Comparison of ENCODE assay signal across 9 mouse cellular contexts in the genomic region with DNA sequence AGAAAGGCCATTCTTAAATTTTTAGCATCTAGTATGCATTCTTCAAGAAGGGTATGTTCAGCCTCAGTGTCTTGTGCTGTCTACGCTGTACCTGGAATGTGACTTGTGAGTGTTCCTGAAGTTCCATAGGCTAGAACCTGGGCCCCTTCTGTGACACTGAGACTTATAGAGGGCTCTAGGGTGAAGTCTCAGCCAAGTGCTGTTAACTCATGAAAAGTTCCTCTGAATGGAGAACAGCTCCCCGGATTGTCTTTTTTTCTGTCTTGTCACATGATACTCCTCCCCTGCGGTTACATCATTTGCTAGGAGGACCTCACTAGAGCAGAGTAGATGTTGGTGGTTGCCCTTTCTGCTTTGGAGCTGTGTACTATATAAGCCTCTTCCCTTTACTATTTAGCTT. TPM values are rescaled to one million over a fixed set of nuclear protein-coding genes. Genes with fewer than 3 reads are reported as not detected.
DNase-seq lines count a peak whose midpoint lies in the region; ATAC-seq and TF ChIP-seq lines count a peak whose summit lies in the region.
"Had no signal": no experiment of that assay in that cellular context is flagged by ENCODE, and none has a peak within 500 bp of the region (broad histone marks: within the 10 kb centered on the region; RNA-seq: fewer than 3 reads in every experiment).

No protein-coding gene starts in this region.

- no peak overlapping the region for H3K4me3 ChIP-seq in intestine, embryonic 14.5 days (ENCODE audit: low read depth, low read length)
- H3K4me3 ChIP-seq in intestine, postnatal 0 days (ENCODE audit: low read depth, low read length), result no peak overlapping the region
- no peak overlapping the region for H3K4me3 ChIP-seq in limb, embryonic 12.5 days (replicated peaks)

- peak overlapping the region; percentile 75 for H3K27ac ChIP-seq in intestine, embryonic 14.5 days (ENCODE audit: low read depth)
- no peak overlapping the region for H3K27ac ChIP-seq in intestine, postnatal 0 days (ENCODE audit: low read depth, low read length)
- H3K27ac ChIP-seq in limb, embryonic 12.5 days, result peak overlapping the region; percentile 37; the same call in 1 of the 2 replicates

- TF ChIP-seq CTCF in intestine, postnatal 0 days (IDR thresholded peaks at IDR 0.05; ENCODE audit: low read depth), result no peak
- TF ChIP-seq CTCF in brain, embryonic 14.5 days (IDR thresholded peaks at IDR 0.05; ENCODE audit: borderline replicate concordance, extremely low read depth, insufficient read depth, insufficient read length), result no peak

- 8% methylated on average over 3 of the region's 3 CpGs for WGBS in intestine, embryonic 14.5 days
- 12% methylated on average over 3 of the region's 3 CpGs for WGBS in intestine, postnatal 0 days
- WGBS in limb, embryonic 12.5 days, result 14% methylated on average over 3 of the region's 3 CpGs

- no peak for ATAC-seq in intestine, embryonic 14.5 days (replicated peaks; ENCODE audit: low FRiP score, low TSS enrichment, low read depth)
- ATAC-seq in intestine, postnatal 0 days, result no peak
- ATAC-seq in limb, embryonic 12.5 days (ENCODE audit: insufficient number of reproducible peaks, insufficient read depth, low FRiP score, low TSS enrichment, low read depth), result no peak

- no peak overlapping the region for H3K9ac ChIP-seq in intestine, embryonic 14.5 days (ENCODE audit: low read length)
- no peak overlapping the region for H3K9ac ChIP-seq in intestine, postnatal 0 days (ENCODE audit: low read depth, low read length)
- H3K9ac ChIP-seq in limb, embryonic 12.5 days (replicated peaks), result no peak overlapping the region

- DNase-seq in intestine, embryonic 14.5 days (ENCODE audit: low spot score), result peak; percentile 53
- DNase-seq in B cell, adult 2 months, result peak; percentile 58 to 65
- peak; percentile 19 for DNase-seq in brain, embryonic 14.5 days (ENCODE audit: low read depth)
- no peak for DNase-seq in left cerebral cortex, adult 11 months (ENCODE audit: low spot score)
- no peak for DNase-seq in right cerebral cortex, adult 18-20 months
- DNase-seq in adrenal gland, adult 18-20 months (ENCODE audit: low spot score in 2 of 2), result no peak
- DNase-seq: kidney, adult 2 months had no signal

- peak overlapping the region; percentile 24 for H3K4me2 ChIP-seq in intestine, embryonic 14.5 days (ENCODE audit: low read length)
- no peak overlapping the region for H3K4me2 ChIP-seq in intestine, postnatal 0 days (replicated peaks; ENCODE audit: low read depth)
- peak overlapping the region; percentile 27; the same call in 1 of the 2 replicates for H3K4me2 ChIP-seq in limb, embryonic 12.5 days

- no peaks in the 10 kb centered on the region for H3K36me3 ChIP-seq in intestine, embryonic 14.5 days (ENCODE audit: control insufficient read depth, insufficient read depth, low read length)
- H3K36me3 ChIP-seq in intestine, postnatal 0 days (ENCODE audit: control insufficient read depth, insufficient read depth), result no peaks in the 10 kb centered on the region
- H3K36me3 ChIP-seq in limb, embryonic 12.5 days, result no peaks in the 10 kb centered on the region

- no peaks in the 10 kb centered on the region for H3K9me3 ChIP-seq in intestine, embryonic 14.5 days (ENCODE audit: control insufficient read depth, low read length)
- H3K9me3 ChIP-seq in intestine, postnatal 0 days (ENCODE audit: control insufficient read depth), result no peaks in the 10 kb centered on the region
- H3K9me3 ChIP-seq in limb, embryonic 12.5 days, result no peaks in the 10 kb centered on the region

- TF ChIP-seq POLR2A in brain, embryonic 14.5 days (IDR thresholded peaks at IDR 0.05; ENCODE audit: borderline replicate concordance, extremely low read depth, insufficient read depth, insufficient read length, poor library complexity, severe bottlenecking), result no peak

- H3K27me3 ChIP-seq in intestine, embryonic 14.5 days (replicated peaks; ENCODE audit: control insufficient read depth, insufficient read depth, low read length), result no peaks in the 10 kb centered on the region
- H3K27me3 ChIP-seq in intestine, postnatal 0 days (replicated peaks; ENCODE audit: control insufficient read depth, insufficient read depth, low read length), result no peaks in the 10 kb centered on the region; the same call in 1 of the 2 replicates
- H3K27me3 ChIP-seq in limb, embryonic 12.5 days, result no peaks in the 10 kb centered on the region

- peaks cover 71% of the 10 kb centered on the region for H3K4me1 ChIP-seq in intestine, embryonic 14.5 days (replicated peaks; ENCODE audit: control insufficient read depth, insufficient read depth, low read length)
- peaks cover 4% of the 10 kb centered on the region; the same call in 1 of the 2 replicates for H3K4me1 ChIP-seq in intestine, postnatal 0 days (replicated peaks; ENCODE audit: control insufficient read depth, insufficient read depth, low read length)
- peaks cover 53% of the 10 kb centered on the region for H3K4me1 ChIP-seq in limb, embryonic 12.5 days (replicated peaks)

RNA-seq across cellular contexts. Expression of a gene that starts 40.5 kb away (rescaled TPM):
- polyA plus RNA-seq in intestine, embryonic 14.5 days (2014; fragmentation: Nextera tagmentation; extraction: Ambion mirVana), result 46.3 and 51.3 TPM in 2 replicates
- 13.3 and 13.6 TPM in 2 replicates for polyA plus RNA-seq in intestine, postnatal 0 days (2015; fragmentation: Nextera tagmentation; extraction: Ambion mirVana)
- 10.6 and 15.8 TPM in 2 replicates for polyA plus RNA-seq in brain, embryonic 14.5 days (2012; rRNA removed)
- 47.7 and 48.5 TPM in 2 replicates for polyA plus RNA-seq in limb, embryonic 12.5 days (2016; fragmentation: Nextera tagmentation; extraction: Ambion mirVana)
- total RNA-seq in adrenal gland, adult 18-20 months (2021), result 10 to 100 TPM; 22.2 to 24.6 TPM

Comparison
In these comparisons a context has a peak if more than half of its experiments do, and no peak if none do; other contexts are left out.
1. DNase-seq: peak in intestine, embryonic 14.5 days (single experiment), B cell, adult 2 months (2 of 2) and brain, embryonic 14.5 days (single experiment); none in left cerebral cortex, adult 11 months (single experiment), right cerebral cortex, adult 18-20 months (single experiment) and adrenal gland, adult 18-20 months (0 of 2).